Mouse (Mus musculus) B cell, adult 62 days (primary cell): ENCODE results near the gene Themis. TPM values are rescaled to one million over a fixed set of nuclear protein-coding genes. Genes with fewer than 3 reads are reported as not detected.

Experiments used
- total RNA-seq: library from RNA; stranded (reverse); gene quantifications from 4 replicates; pipeline ENCODE4 v1.2.4, GENCODE M21; 2023

Themis gene
- 0.17 to 0.53 TPM (median 0.21 TPM) in 3 of 4 replicates, not detected in the other for total RNA-seq

GRCm38 (mm10) chr10:28668261-28668660 is at the start of gene Themis:
Gene Themis, plus strand, starts transcription at chr10:28668360.

